Mouse (Mus musculus) liver, embryonic 13.5 days (tissue): Measurements from ENCODE around the gene Pigf. TPM values are rescaled to one million over a fixed set of nuclear protein-coding genes. Genes with fewer than 3 reads are reported as not detected.

Experiments
- ATAC-seq: fragments of 200-750 bp; cut with Nextera tagmentation; 2 replicates; pipeline ENCODE4 v1.8.0; 2017; ENCODE audit warnings: low read depth, mild to moderate bottlenecking, moderate number of reproducible peaks, moderate library complexity
- DNase-seq: peaks from one replicate; pipeline ENCODE4 v3.0.0; 2022
- H3K27ac ChIP-seq: fragments of 300-500 bp; sonication (generic); 2 replicates; pipeline ENCODE4 v1.5.1; 2015; ENCODE audit warnings: moderate library complexity, mild to moderate bottlenecking, inconsistent platforms
- H3K27me3 ChIP-seq: fragments of 300-500 bp; sonication (generic); 2 replicates; pipeline ENCODE4 v1.6.1; 2015; ENCODE audit warnings: mild to moderate bottlenecking, inconsistent platforms
- H3K36me3 ChIP-seq: fragments of 300-500 bp; sonication (generic); 2 replicates; pipeline ENCODE4 v1.6.1; 2015; ENCODE audit warnings: mild to moderate bottlenecking, inconsistent platforms
- H3K4me1 ChIP-seq: fragments of 300-500 bp; sonication (generic); replicated peaks from 2 replicates; pipeline ENCODE4 v1.6.1; 2015; ENCODE audit warnings: inconsistent platforms
- H3K4me2 ChIP-seq: fragments of 300-500 bp; sonication (generic); 2 replicates; pipeline ENCODE4 v1.6.1; 2015; ENCODE audit warnings: inconsistent platforms, mild to moderate bottlenecking, moderate library complexity
- H3K4me3 ChIP-seq: fragments of 300-500 bp; sonication (generic); replicated peaks from 2 replicates; pipeline ENCODE4 v1.5.1; 2015; ENCODE audit warnings: mild to moderate bottlenecking, inconsistent platforms
- H3K9ac ChIP-seq: fragments of 300-500 bp; sonication (generic); 2 replicates; pipeline ENCODE4 v1.6.1; 2015; ENCODE audit warnings: mild to moderate bottlenecking, inconsistent platforms
- H3K9me3 ChIP-seq: fragments of 300-500 bp; sonication (generic); replicated peaks from 2 replicates; pipeline ENCODE4 v1.6.1; 2016; ENCODE audit warnings: inconsistent platforms
- WGBS: fragments of 180-500 bp; shearing (Covaris S2); methylation state at CpG from one replicate; pipeline ENCODE4 v1.1.7; 2015; ENCODE audit not compliant: insufficient replicate concordance; 5-methylcytosine and 5-hydroxymethylcytosine counted together
- polyA plus RNA-seq: library from polyadenylated mRNA; unstranded; fragments of >200 nt; fragmentation: Nextera tagmentation; extraction: Ambion mirVana; gene quantifications from 2 replicates; pipeline ENCODE4 v1.2.1, GENCODE M21; 2015

The Pigf gene
- polyA plus RNA-seq, 1 experiment from 2014 or later = 17.2 TPM

DNA sequence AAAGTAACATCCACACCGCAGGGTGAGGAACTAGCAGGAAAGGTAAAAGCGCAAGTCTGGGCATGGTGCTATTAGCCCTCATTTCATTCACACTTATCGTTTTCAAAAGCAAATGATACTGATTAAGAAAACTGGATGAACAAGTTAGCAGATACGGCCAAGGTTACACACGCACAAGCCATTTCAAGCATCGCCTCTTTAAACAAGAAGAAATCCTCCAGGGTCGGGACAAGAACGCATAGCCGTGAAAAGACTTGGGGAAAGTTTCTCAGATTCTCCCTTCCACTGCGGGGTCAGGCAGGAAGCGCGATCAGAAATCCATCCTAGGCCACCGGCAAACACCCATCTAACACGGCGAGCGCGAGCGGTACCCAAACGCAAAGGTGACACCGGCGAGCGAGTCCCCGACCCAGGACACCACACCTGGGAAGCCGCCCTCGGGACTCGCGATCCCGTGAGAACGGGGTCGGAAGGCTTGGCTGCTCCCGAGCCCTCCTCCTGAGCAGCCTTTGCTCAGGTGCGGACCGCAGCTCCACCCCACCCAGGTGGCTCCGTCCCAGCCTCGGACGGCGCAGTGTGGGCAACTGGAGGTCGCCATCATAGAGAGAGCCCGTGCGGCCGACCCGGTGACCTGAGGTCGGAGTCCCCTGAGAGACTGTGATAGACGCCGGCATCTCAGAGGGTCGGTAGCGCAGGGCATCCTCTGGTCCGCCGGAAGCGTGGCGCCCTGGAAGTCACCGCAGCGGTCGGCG lies 539 bp downstream of the Pigf start:
- no peak overlapping the region for H3K27ac ChIP-seq
- H3K4me1 ChIP-seq = peaks cover 26% of the 10 kb centered on the region
- WGBS = under 1% methylated on average over 55 of the region's 55 CpGs
- H3K4me2 ChIP-seq = peak overlapping the region; percentile 97
- peak; percentile 67 for ATAC-seq
- H3K9ac ChIP-seq = peak overlapping the region; percentile 84
- H3K4me3 ChIP-seq = peak overlapping the region; percentile 92
- no peak for DNase-seq
- H3K27me3 ChIP-seq = no peaks in the 10 kb centered on the region
- no peaks in the 10 kb centered on the region for H3K9me3 ChIP-seq
- peaks cover 15% of the 10 kb centered on the region for H3K36me3 ChIP-seq

DNA sequence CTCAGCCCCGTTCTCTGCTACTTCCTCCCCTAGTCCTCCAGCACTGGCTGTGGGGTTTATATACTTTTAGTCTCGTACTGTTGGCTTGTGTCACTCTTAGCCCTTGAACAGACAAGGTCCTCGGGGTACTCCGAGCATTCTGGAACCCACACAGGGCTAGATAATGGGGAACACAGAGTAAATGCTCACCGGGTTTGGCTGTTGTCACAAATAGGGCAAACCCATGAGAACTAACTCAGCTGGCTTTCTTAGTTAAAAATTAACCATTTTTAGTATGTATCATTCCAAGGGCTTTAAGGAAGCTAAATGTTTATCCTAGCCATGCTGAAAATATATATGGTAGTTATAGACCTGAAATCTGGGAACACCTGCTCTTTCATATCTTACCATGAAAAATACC lies 5.5 kb downstream of the Pigf start:
- Histone ChIP-seq H3K4me3 (no peak overlapping the region), H3K27me3 (no peaks in the 10 kb centered on the region), H3K4me2 (no peak overlapping the region), H3K4me1 (peaks cover 14% of the 10 kb centered on the region), H3K9me3 (no peaks in the 10 kb centered on the region), H3K9ac (no peak overlapping the region), H3K36me3 (peaks cover 9% of the 10 kb centered on the region; the same call in 1 of the 2 replicates), H3K27ac (no peak overlapping the region)
- ATAC-seq = no peak
- 73% methylated on average over 5 of the region's 5 CpGs for WGBS
- DNase-seq = no peak

DNA sequence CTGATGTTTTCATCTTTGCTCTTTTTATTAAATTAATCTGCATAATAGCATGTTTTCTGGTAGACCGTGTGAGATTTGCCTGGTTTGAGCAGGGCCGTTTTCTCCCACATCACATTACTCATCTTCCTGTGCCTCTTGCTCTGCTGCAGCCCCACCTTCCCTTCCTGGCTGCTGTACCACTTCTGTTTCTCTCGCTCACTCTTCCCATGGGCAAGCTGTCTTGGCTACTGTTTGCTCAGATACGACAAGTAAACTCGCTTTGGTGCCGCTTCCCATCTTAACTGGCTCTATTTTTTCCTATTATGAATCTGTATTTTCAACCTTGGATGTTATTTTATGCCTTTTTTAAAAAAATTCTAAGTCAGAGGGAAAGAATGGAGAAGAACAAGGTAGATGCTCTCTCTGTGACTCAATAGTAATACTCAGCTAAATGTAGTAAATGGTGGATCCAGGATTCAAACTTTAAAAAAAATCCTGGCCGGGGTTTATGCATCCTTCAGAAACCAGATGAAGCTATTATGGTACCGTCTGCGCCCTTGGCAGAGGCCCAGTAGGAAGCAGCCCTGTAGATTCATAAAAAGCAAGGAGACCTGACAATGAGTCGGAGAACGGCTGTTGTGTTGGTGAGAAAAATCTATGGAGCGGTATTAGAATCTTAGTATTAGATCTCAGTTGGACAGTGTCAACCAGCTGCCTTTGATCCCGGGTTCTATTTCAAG lies 13.7 kb downstream of the Pigf start:
- no peak overlapping the region for H3K27ac ChIP-seq
- peaks cover 12% of the 10 kb centered on the region for H3K36me3 ChIP-seq
- DNase-seq (no peak), ATAC-seq (no peak)
- no peaks in the 10 kb centered on the region for H3K9me3 ChIP-seq
- no peaks in the 10 kb centered on the region for H3K4me1 ChIP-seq
- no peaks in the 10 kb centered on the region for H3K27me3 ChIP-seq
- H3K4me3 ChIP-seq = no peak overlapping the region
- no peak overlapping the region for H3K9ac ChIP-seq
- H3K4me2 ChIP-seq = no peak overlapping the region
- WGBS = 76% methylated on average over 13 of the region's 13 CpGs

DNA sequence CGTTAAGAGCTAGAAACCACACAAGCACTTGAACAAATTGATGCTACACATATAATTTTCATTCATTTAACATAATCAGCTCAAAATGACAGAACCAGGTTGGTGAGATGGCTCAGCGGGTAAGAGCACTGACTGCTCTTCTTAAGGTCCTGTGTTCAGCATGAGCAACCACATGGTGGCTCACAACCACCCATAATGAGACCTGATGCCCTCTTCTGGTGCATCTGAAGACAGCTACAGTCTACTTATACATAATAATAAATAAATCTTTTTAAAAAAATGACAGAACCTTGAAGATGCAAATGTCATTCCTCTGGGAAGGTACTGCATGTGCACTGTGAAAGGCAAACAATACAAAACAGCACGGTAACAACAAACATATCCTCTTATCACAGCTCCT lies 16.3 kb downstream of the Pigf start:
- no peak overlapping the region for H3K4me3 ChIP-seq
- no peaks in the 10 kb centered on the region for H3K27me3 ChIP-seq
- no peaks in the 10 kb centered on the region for H3K4me1 ChIP-seq
- DNase-seq (no peak), ATAC-seq (no peak)
- no peaks in the 10 kb centered on the region for H3K9me3 ChIP-seq
- WGBS = 80% methylated on average over 3 of the region's 3 CpGs
- H3K9ac ChIP-seq = no peak overlapping the region
- H3K27ac ChIP-seq = no peak overlapping the region
- peaks cover 12% of the 10 kb centered on the region for H3K36me3 ChIP-seq
- H3K4me2 ChIP-seq = no peak overlapping the region

DNA sequence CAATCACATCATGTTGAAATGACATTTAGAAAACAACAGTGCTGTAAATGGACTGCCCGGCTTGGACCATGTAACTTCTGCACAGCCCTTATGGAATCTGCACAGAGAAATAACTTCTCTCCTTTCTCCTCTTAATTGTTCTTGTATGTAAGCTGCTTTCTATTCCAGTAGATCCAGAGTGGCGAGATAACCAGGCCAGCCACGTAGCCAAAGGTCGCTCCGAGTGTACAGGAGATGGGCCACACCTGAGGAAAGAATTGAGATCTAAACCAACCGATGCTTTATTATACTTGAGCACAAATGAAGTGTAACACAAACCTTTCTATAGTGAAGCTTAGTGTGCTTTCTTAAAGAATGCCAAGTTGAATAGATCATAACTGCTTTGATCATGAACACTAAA lies 27.9 kb downstream of the Pigf start:
- no peak for DNase-seq
- Histone ChIP-seq H3K27ac (no peak overlapping the region), H3K27me3 (no peaks in the 10 kb centered on the region), H3K36me3 (no peaks in the 10 kb centered on the region), H3K4me2 (no peak overlapping the region), H3K9ac (no peak overlapping the region), H3K9me3 (no peaks in the 10 kb centered on the region), H3K4me1 (no peaks in the 10 kb centered on the region), H3K4me3 (no peak overlapping the region)
- ATAC-seq = no peak
- 81% methylated on average over 6 of the region's 6 CpGs for WGBS

DNA sequence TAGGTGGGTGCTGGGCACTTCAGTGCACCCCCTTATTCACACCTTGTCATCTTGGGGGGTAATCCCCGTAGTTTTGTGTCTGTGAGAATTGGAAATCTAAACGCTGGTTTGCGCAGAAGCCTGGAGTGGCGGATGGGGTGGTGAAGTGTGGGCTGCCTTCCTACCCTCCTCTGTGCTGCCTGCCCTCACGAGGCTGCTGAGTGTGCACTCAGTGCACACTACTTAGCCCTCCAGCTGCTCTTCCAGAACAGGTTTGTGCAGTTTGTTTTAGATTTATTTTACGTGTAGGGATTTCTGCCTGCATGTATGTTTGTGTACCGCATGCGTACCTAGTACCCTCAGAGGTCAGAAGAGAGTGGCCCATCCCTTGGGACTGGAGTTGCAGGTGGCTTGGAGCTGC lies 33.9 kb downstream of the Pigf start:
- no peak overlapping the region for H3K4me3 ChIP-seq
- no peak overlapping the region for H3K4me2 ChIP-seq
- peaks cover 7% of the 10 kb centered on the region for H3K4me1 ChIP-seq
- no peaks in the 10 kb centered on the region for H3K36me3 ChIP-seq
- DNase-seq (no peak), ATAC-seq (no peak)
- H3K9ac ChIP-seq = no peak overlapping the region
- WGBS = 79% methylated on average over 8 of the region's 8 CpGs
- no peak overlapping the region for H3K27ac ChIP-seq
- no peaks in the 10 kb centered on the region for H3K9me3 ChIP-seq
- H3K27me3 ChIP-seq = no peaks in the 10 kb centered on the region

DNA sequence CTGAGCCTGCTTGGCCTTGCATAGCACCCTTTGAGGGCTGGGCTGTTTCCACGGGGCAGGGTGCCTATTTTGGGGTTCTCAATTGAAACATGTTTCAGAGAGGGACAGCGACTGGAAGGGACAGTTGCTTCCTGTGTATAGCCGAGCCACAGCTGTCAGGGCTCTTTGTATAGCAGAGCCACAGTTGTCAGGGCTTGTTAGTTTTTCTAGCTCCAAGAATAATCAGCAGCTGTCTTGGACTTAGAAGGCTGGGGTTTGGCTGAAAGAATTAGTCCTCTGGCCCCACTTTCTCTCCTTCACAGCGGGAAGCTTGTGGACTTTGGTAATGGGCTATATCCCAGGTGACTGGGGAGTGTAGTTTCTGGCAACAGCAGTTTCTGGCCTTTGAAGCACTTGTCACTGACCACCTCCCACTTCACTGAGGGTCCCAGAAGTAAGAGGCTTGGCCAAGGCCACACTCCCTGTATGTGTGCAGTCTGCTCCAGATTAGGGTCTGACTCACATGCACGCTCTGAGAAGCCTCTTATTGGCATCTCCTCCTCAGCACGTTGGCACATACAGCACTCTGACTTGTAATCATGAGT lies 36.5 kb downstream of the Pigf start:
- Histone ChIP-seq H3K27me3 (no peaks in the 10 kb centered on the region), H3K4me1 (peaks cover 7% of the 10 kb centered on the region), H3K4me2 (no peak overlapping the region), H3K4me3 (no peak overlapping the region), H3K9ac (no peak overlapping the region), H3K9me3 (no peaks in the 10 kb centered on the region), H3K27ac (no peak overlapping the region), H3K36me3 (no peaks in the 10 kb centered on the region)
- WGBS = 52% methylated on average over 6 of the region's 6 CpGs
- ATAC-seq (no peak), DNase-seq (no peak)

DNA sequence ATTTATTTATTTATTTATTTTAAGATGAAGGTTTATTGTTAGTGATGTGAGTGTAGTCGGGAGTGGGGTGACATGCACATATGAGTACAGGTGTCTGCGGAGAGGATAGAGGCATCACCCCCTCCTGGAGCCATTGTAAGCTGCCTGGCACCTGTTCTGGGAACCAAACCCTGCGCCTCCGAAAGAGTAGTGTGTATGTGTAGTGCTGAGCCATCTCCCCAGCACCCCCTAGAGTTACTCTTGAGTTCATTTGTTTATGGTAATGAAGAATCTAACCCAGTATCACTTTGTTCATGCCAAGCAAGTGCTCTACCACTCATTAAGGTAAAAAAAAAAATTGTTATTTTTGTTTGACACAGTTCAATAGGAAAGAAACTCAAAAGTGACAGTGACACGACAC lies 37.0 kb downstream of the Pigf start:
- 63% methylated on average over 5 of the region's 5 CpGs for whole genome bisulfite sequencing

DNA sequence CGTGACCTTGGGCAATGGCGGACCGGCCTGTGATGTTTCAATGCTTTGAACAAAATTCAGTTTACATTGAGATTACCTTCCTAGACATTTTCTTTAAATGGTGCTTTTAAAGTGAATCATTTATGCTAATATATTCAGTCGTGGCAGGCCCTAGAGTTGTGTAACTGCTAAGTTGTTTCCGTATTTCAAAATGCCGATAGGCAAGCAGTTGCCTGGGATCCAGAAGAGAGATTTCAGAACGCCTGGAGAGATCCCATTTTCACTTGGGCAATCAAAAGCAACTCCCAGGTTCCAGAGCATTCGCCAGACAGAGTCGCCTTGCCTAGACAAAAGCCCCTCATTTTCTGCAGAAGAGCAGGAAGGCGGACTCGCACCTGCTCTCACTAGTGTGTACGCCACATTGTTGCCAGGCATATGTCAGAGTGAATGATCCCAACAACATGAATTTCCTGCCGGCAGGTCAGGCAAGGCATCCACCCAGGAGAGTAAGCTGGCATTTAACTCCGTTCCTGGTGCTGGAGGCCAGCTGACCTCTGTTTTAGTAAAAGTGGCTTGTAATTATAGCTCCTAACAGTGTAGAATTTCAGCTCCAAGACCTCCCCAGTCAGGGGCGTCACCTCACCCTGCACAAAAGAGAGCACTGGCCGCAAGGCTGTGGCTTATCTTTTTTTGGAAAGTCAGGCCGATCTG lies 38.6 kb downstream of the Pigf start:
- Histone ChIP-seq H3K4me3 (no peak overlapping the region), H3K4me2 (no peak overlapping the region), H3K4me1 (peaks cover 7% of the 10 kb centered on the region), H3K36me3 (no peaks in the 10 kb centered on the region), H3K9ac (no peak overlapping the region), H3K9me3 (no peaks in the 10 kb centered on the region), H3K27ac (no peak overlapping the region), H3K27me3 (no peaks in the 10 kb centered on the region)
- no peak for DNase-seq
- ATAC-seq = no peak
- 64% methylated on average over 17 of the region's 17 CpGs for WGBS

More for the DNA sequence above, 37.0 kb downstream of the Pigf start:
- no peak for ATAC-seq
- H3K9me3 ChIP-seq = no peaks in the 10 kb centered on the region
- H3K4me2 ChIP-seq = no peak overlapping the region
- H3K27ac ChIP-seq = no peak overlapping the region
- no peak overlapping the region for H3K9ac ChIP-seq
- DNase-seq = no peak
- no peaks in the 10 kb centered on the region for H3K36me3 ChIP-seq
- no peak overlapping the region for H3K4me3 ChIP-seq
- peaks cover 7% of the 10 kb centered on the region for H3K4me1 ChIP-seq
- no peaks in the 10 kb centered on the region for H3K27me3 ChIP-seq

DNA sequence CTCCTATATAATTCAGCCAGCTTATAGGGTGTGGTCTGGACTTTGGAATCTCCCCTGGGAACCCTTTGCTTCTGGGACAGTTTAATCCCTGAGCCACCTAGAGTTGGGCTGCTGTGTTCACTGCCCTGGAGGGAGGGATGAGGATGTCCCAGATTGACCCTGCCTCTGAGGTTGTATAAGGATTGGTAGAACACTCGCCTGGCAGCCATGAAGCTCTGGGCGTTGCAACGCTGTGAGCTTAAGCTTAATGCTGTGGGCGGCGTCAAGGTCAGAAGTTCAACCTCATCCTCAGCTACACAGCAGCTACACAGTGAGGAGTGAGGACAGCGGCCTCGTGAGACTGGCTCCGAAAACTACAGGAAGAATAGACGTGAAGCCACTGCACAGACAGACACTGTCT lies 42.7 kb downstream of the Pigf start:
- peaks cover 7% of the 10 kb centered on the region for H3K4me1 ChIP-seq
- no peak overlapping the region for H3K9ac ChIP-seq
- no peaks in the 10 kb centered on the region for H3K27me3 ChIP-seq
- H3K9me3 ChIP-seq = no peaks in the 10 kb centered on the region
- H3K27ac ChIP-seq = no peak overlapping the region
- no peak overlapping the region for H3K4me3 ChIP-seq
- no peak overlapping the region for H3K4me2 ChIP-seq
- WGBS = 68% methylated on average over 9 of the region's 9 CpGs
- ATAC-seq = no peak
- H3K36me3 ChIP-seq = no peaks in the 10 kb centered on the region
- no peak for DNase-seq

DNA sequence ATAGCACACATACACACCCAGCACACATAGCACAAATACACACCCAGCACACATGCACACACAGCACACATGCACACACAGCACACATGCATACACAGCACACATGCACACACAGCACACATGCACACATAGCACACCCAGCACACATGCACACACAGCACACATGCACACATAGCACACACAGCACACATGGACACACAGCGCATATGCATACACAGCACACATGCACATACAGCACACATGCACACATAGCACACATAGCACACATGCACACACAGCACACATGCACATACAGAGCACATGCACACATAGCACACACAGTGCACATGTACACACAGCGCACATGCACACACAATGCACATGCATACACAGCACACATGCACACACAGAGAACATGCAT lies 43.5 kb downstream of the Pigf start:
- Histone ChIP-seq H3K27ac (no peak overlapping the region), H3K9ac (no peak overlapping the region), H3K36me3 (no peaks in the 10 kb centered on the region), H3K9me3 (no peaks in the 10 kb centered on the region), H3K4me2 (no peak overlapping the region), H3K27me3 (no peaks in the 10 kb centered on the region), H3K4me3 (no peak overlapping the region), H3K4me1 (peaks cover 3% of the 10 kb centered on the region)
- 81% methylated on average over 2 of the region's 2 CpGs for WGBS
- DNase-seq = no peak
- no peak for ATAC-seq
